Mouse (Mus musculus): Measurements from ENCODE around the gene Tns3. TPM values are rescaled to one million over a fixed set of nuclear protein-coding genes. Genes with fewer than 3 reads are reported as not detected.
A peak's percentile ranks its signal among the peaks of the same experiment; 100 is the strongest.

Gene Tns3
- polyA plus RNA-seq, 1 experiment from 2014 or later, result 6.8 TPM

- Histone ChIP-seq H3K4me3 (replicated peaks; ENCODE audit: low read length) (no peak overlapping the region), H3K4me1 (replicated peaks; ENCODE audit: control insufficient read depth, insufficient read depth, low read length) (peaks cover 9% of the 10 kb centered on the region), H3K9me3 (ENCODE audit: control insufficient read depth, low read length) (no peaks in the 10 kb centered on the region), H3K27ac (no peak overlapping the region), H3K36me3 (replicated peaks; ENCODE audit: control insufficient read depth, insufficient read depth) (no peaks in the 10 kb centered on the region), H3K4me2 (replicated peaks) (no peak overlapping the region), H3K27me3 (ENCODE audit: control insufficient read depth, insufficient read depth, low read length) (no peaks in the 10 kb centered on the region), H3K9ac (no peak overlapping the region)
- no peak for ATAC-seq (ENCODE audit: low FRiP score)
- no peak for DNase-seq (ENCODE audit: low spot score)
- WGBS, result 81% methylated on average over 3 of the region's 3 CpGs
Measured at GRCm38 (mm10) chr11:8566250-8566853, 98.0 kb downstream of the Tns3 start.

GRCm38 (mm10) chr11:8558761-8559282 is 105.5 kb downstream of the Tns3 start:
- Histone ChIP-seq H3K27ac (no peak overlapping the region), H3K4me2 (replicated peaks) (no peak overlapping the region), H3K4me1 (replicated peaks; ENCODE audit: control insufficient read depth, insufficient read depth, low read length) (0 out of 2 replicates have a peak, but pooled peaks cover 3% of the 10 kb centered on the region), H3K27me3 (ENCODE audit: control insufficient read depth, insufficient read depth, low read length) (no peaks in the 10 kb centered on the region), H3K9me3 (ENCODE audit: control insufficient read depth, low read length) (no peaks in the 10 kb centered on the region), H3K9ac (no peak overlapping the region), H3K36me3 (replicated peaks; ENCODE audit: control insufficient read depth, insufficient read depth) (no peaks in the 10 kb centered on the region), H3K4me3 (replicated peaks; ENCODE audit: low read length) (no peak overlapping the region)
- DNase-seq (ENCODE audit: low spot score) (no peak), ATAC-seq (ENCODE audit: low FRiP score) (no peak)
- 91% methylated on average over 12 of the region's 12 CpGs for WGBS

- Histone ChIP-seq H3K27me3 (ENCODE audit: control insufficient read depth, insufficient read depth, low read length) (no peaks in the 10 kb centered on the region), H3K4me3 (replicated peaks; ENCODE audit: low read length) (no peak overlapping the region), H3K36me3 (replicated peaks; ENCODE audit: control insufficient read depth, insufficient read depth) (no peaks in the 10 kb centered on the region), H3K4me1 (replicated peaks; ENCODE audit: control insufficient read depth, insufficient read depth, low read length) (0 out of 2 replicates have a peak, but pooled peaks cover 3% of the 10 kb centered on the region), H3K9ac (no peak overlapping the region), H3K9me3 (ENCODE audit: control insufficient read depth, low read length) (no peaks in the 10 kb centered on the region), H3K27ac (no peak overlapping the region), H3K4me2 (replicated peaks) (no peak overlapping the region)
- DNase-seq (ENCODE audit: low spot score) (no peak), ATAC-seq (ENCODE audit: low FRiP score) (no peak)
- WGBS, result 83% methylated on average over 9 of the region's 9 CpGs
Measured at GRCm38 (mm10) chr11:8558258-8558657, 106.1 kb downstream of the Tns3 start.

GRCm38 (mm10) chr11:8557006-8557405 is 107.3 kb downstream of the Tns3 start:
- WGBS, result 24% methylated on average over 9 of the region's 9 CpGs
- Histone ChIP-seq H3K4me3 (replicated peaks; ENCODE audit: low read length) (no peak overlapping the region), H3K4me2 (replicated peaks) (no peak overlapping the region), H3K27me3 (ENCODE audit: control insufficient read depth, insufficient read depth, low read length) (no peaks in the 10 kb centered on the region), H3K27ac (no peak overlapping the region), H3K9me3 (ENCODE audit: control insufficient read depth, low read length) (no peaks in the 10 kb centered on the region), H3K36me3 (replicated peaks; ENCODE audit: control insufficient read depth, insufficient read depth) (no peaks in the 10 kb centered on the region), H3K4me1 (replicated peaks; ENCODE audit: control insufficient read depth, insufficient read depth, low read length) (0 out of 2 replicates have a peak, but pooled peaks cover 3% of the 10 kb centered on the region), H3K9ac (no peak overlapping the region)
- peak; percentile 54; the same call in 1 of the 2 replicates for ATAC-seq (ENCODE audit: low FRiP score)
- DNase-seq (ENCODE audit: low spot score), result no peak

GRCm38 (mm10) chr11:8551710-8552109 is 112.6 kb downstream of the Tns3 start:
- H3K27ac ChIP-seq, result no peak overlapping the region
- no peak for ATAC-seq (ENCODE audit: low FRiP score)
- no peak overlapping the region for H3K9ac ChIP-seq
- no peaks in the 10 kb centered on the region for H3K9me3 ChIP-seq (ENCODE audit: control insufficient read depth, low read length)
- H3K4me1 ChIP-seq (replicated peaks; ENCODE audit: control insufficient read depth, insufficient read depth, low read length), result no peaks in the 10 kb centered on the region
- no peak for DNase-seq (ENCODE audit: low spot score)
- no peaks in the 10 kb centered on the region for H3K36me3 ChIP-seq (replicated peaks; ENCODE audit: control insufficient read depth, insufficient read depth)
- 90% methylated on average over 5 of the region's 5 CpGs for WGBS
- no peaks in the 10 kb centered on the region for H3K27me3 ChIP-seq (ENCODE audit: control insufficient read depth, insufficient read depth, low read length)
- no peak overlapping the region for H3K4me3 ChIP-seq (replicated peaks; ENCODE audit: low read length)
- no peak overlapping the region for H3K4me2 ChIP-seq (replicated peaks)

GRCm38 (mm10) chr11:8547661-8548060 is 116.7 kb downstream of the Tns3 start:
- no peaks in the 10 kb centered on the region for H3K9me3 ChIP-seq (ENCODE audit: control insufficient read depth, low read length)
- H3K36me3 ChIP-seq (replicated peaks; ENCODE audit: control insufficient read depth, insufficient read depth), result no peaks in the 10 kb centered on the region
- ATAC-seq (ENCODE audit: low FRiP score) (no peak), DNase-seq (ENCODE audit: low spot score) (no peak)
- no peak overlapping the region for H3K9ac ChIP-seq
- H3K27ac ChIP-seq, result no peak overlapping the region
- H3K4me2 ChIP-seq (replicated peaks), result no peak overlapping the region
- no peaks in the 10 kb centered on the region for H3K27me3 ChIP-seq (ENCODE audit: control insufficient read depth, insufficient read depth, low read length)
- WGBS, result 80% methylated on average over 5 of the region's 5 CpGs
- no peaks in the 10 kb centered on the region for H3K4me1 ChIP-seq (replicated peaks; ENCODE audit: control insufficient read depth, insufficient read depth, low read length)
- H3K4me3 ChIP-seq (replicated peaks; ENCODE audit: low read length), result no peak overlapping the region

GRCm38 (mm10) chr11:8545798-8546197 is 118.5 kb downstream of the Tns3 start:
- no peaks in the 10 kb centered on the region for H3K36me3 ChIP-seq (replicated peaks; ENCODE audit: control insufficient read depth, insufficient read depth)
- no peaks in the 10 kb centered on the region for H3K27me3 ChIP-seq (ENCODE audit: control insufficient read depth, insufficient read depth, low read length)
- 92% methylated on average over 1 of the region's 1 CpGs for WGBS
- no peak for DNase-seq (ENCODE audit: low spot score)
- no peak overlapping the region for H3K4me3 ChIP-seq (replicated peaks; ENCODE audit: low read length)
- no peak for ATAC-seq (ENCODE audit: low FRiP score)
- H3K4me1 ChIP-seq (replicated peaks; ENCODE audit: control insufficient read depth, insufficient read depth, low read length), result no peaks in the 10 kb centered on the region
- no peak overlapping the region for H3K27ac ChIP-seq
- no peak overlapping the region for H3K9ac ChIP-seq
- H3K9me3 ChIP-seq (ENCODE audit: control insufficient read depth, low read length), result no peaks in the 10 kb centered on the region
- H3K4me2 ChIP-seq (replicated peaks), result no peak overlapping the region

- ATAC-seq (ENCODE audit: low FRiP score) (peak; percentile 53; the same call in 1 of the 2 replicates), DNase-seq (ENCODE audit: low spot score) (no peak)
- no peaks in the 10 kb centered on the region for H3K9me3 ChIP-seq (ENCODE audit: control insufficient read depth, low read length)
- no peak overlapping the region for H3K9ac ChIP-seq
- no peak overlapping the region for H3K27ac ChIP-seq
- H3K36me3 ChIP-seq (replicated peaks; ENCODE audit: control insufficient read depth, insufficient read depth), result no peaks in the 10 kb centered on the region
- H3K27me3 ChIP-seq (ENCODE audit: control insufficient read depth, insufficient read depth, low read length), result no peaks in the 10 kb centered on the region
- H3K4me3 ChIP-seq (replicated peaks; ENCODE audit: low read length), result no peak overlapping the region
- H3K4me2 ChIP-seq (replicated peaks), result no peak overlapping the region
- 49% methylated on average over 6 of the region's 6 CpGs for WGBS
- no peaks in the 10 kb centered on the region for H3K4me1 ChIP-seq (replicated peaks; ENCODE audit: control insufficient read depth, insufficient read depth, low read length)
Measured at GRCm38 (mm10) chr11:8544355-8544754, 120.0 kb downstream of the Tns3 start.

GRCm38 (mm10) chr11:8541222-8541815 is 123.0 kb downstream of the Tns3 start:
- WGBS, result 63% methylated on average over 9 of the region's 9 CpGs
- Histone ChIP-seq H3K4me2 (replicated peaks) (no peak overlapping the region), H3K27ac (no peak overlapping the region), H3K9me3 (ENCODE audit: control insufficient read depth, low read length) (no peaks in the 10 kb centered on the region), H3K36me3 (replicated peaks; ENCODE audit: control insufficient read depth, insufficient read depth) (no peaks in the 10 kb centered on the region), H3K4me3 (replicated peaks; ENCODE audit: low read length) (no peak overlapping the region), H3K9ac (no peak overlapping the region), H3K27me3 (ENCODE audit: control insufficient read depth, insufficient read depth, low read length) (no peaks in the 10 kb centered on the region), H3K4me1 (replicated peaks; ENCODE audit: control insufficient read depth, insufficient read depth, low read length) (no peaks in the 10 kb centered on the region)
- ATAC-seq (ENCODE audit: low FRiP score) (peak; percentile 36; the same call in 1 of the 2 replicates), DNase-seq (ENCODE audit: low spot score) (no peak)

Measured in hindbrain, embryonic 14.5 days (tissue).